Mouse (Mus musculus) thymus, adult 2 months (tissue): ENCODE data around the gene Slc25a20.

ENCODE experiments used
- CTCF ChIP-seq: fragments of 200-500 bp; IDR thresholded peaks from 2 replicates; pipeline ENCODE4 v1.5.1; 2012; ENCODE audit warnings: mild to moderate bottlenecking, control low read depth, low read length, moderate library complexity, borderline replicate concordance; ENCODE audit not compliant: control insufficient read depth, poor library complexity, insufficient read depth; ENCODE audit errors: extremely low read depth
- POLR2A ChIP-seq: fragments of 200-500 bp; IDR thresholded peaks from 2 replicates; pipeline ENCODE4 v1.6.1; 2012; ENCODE audit warnings: mild to moderate bottlenecking, low read length, control low read depth, moderate library complexity; ENCODE audit not compliant: control insufficient read depth, poor library complexity, insufficient read depth; ENCODE audit errors: extremely low read depth

- no peak for TF ChIP-seq POLR2A
- TF ChIP-seq CTCF = no peak
Measured at GRCm38 (mm10) chr9:108654566-108655464, 7.1 kb upstream of the Slc25a20 start.
